In genomic region chr11:107473137-107473820, GRCm38 (mm10) we compare ENCODE assay signal across 7 mouse cellular contexts. TPM values are rescaled to one million over a fixed set of nuclear protein-coding genes. Genes with fewer than 3 reads are reported as not detected.
A peak's percentile ranks its signal among the peaks of the same experiment; 100 is the strongest.
DNase-seq lines count a peak whose midpoint lies in the region; ATAC-seq and TF ChIP-seq lines count a peak whose summit lies in the region.

No protein-coding gene starts in this region.

- H3K4me2 ChIP-seq in midbrain, embryonic 14.5 days (ENCODE audit: low read length) = no peak overlapping the region
- no peak overlapping the region for H3K4me2 ChIP-seq in midbrain, embryonic 15.5 days
- H3K4me2 ChIP-seq in limb, embryonic 14.5 days (replicated peaks; ENCODE audit: low read depth, low read length, severe bottlenecking) = no peak overlapping the region

- CTCF ChIA-PET in Patski (lab: Charles Lee) = interaction anchor here (1.2 kb wide), 1 partner anchor 10 kb away, joined by 3 read pairs; no protein-coding TSS in a partner anchor

- POLR2A ChIA-PET in Patski (lab: Charles Lee) = no interaction called here

- H3K4me1 ChIP-seq in midbrain, embryonic 14.5 days (ENCODE audit: control insufficient read depth, insufficient read depth, low read length) = peaks cover 4% of the 10 kb centered on the region
- peaks cover 19% of the 10 kb centered on the region for H3K4me1 ChIP-seq in midbrain, embryonic 15.5 days
- H3K4me1 ChIP-seq in cortical plate, adult 2 months (ENCODE audit: control insufficient read depth, insufficient read depth, low read length) = no peaks in the 10 kb centered on the region
- H3K4me1 ChIP-seq in limb, embryonic 14.5 days (ENCODE audit: control insufficient read depth, insufficient read depth, low read length) = peaks cover 5% of the 10 kb centered on the region

- WGBS in midbrain, embryonic 14.5 days = 25% methylated on average over 8 of the region's 8 CpGs
- WGBS in midbrain, embryonic 15.5 days = 23% methylated on average over 8 of the region's 8 CpGs
- WGBS in limb, embryonic 14.5 days = 25% methylated on average over 8 of the region's 8 CpGs

- no peak for TF ChIP-seq POLR2A in cortical plate, adult 2 months (IDR thresholded peaks at IDR 0.05; ENCODE audit: extremely low read depth, insufficient read depth, low read length)
- TF ChIP-seq POLR2A in limb, embryonic 14.5 days (IDR thresholded peaks at IDR 0.05; ENCODE audit: borderline replicate concordance, extremely low read depth, insufficient read depth, insufficient read length) = no peak

- no peaks in the 10 kb centered on the region for H3K9me3 ChIP-seq in midbrain, embryonic 14.5 days (ENCODE audit: control insufficient read depth, low read length)
- H3K9me3 ChIP-seq in midbrain, embryonic 15.5 days = no peaks in the 10 kb centered on the region
- H3K9me3 ChIP-seq in limb, embryonic 14.5 days (ENCODE audit: control insufficient read depth, low read length) = no peaks in the 10 kb centered on the region

- H3K36me3 ChIP-seq in midbrain, embryonic 14.5 days (ENCODE audit: control insufficient read depth, insufficient read depth, low read length) = no peaks in the 10 kb centered on the region
- H3K36me3 ChIP-seq in midbrain, embryonic 15.5 days (replicated peaks) = no peaks in the 10 kb centered on the region
- H3K36me3 ChIP-seq in limb, embryonic 14.5 days (ENCODE audit: control insufficient read depth, insufficient read depth, low read length) = no peaks in the 10 kb centered on the region

- in situ Hi-C loops in Patski (cut with MboI; ENCODE audit: low pct_unique_long_range_greater_than_20kb) = loop anchor here (5.0 kb wide), 3 partner anchors 86 to 256 kb away; no protein-coding TSS in a partner anchor

- H3K9ac ChIP-seq in midbrain, embryonic 14.5 days (replicated peaks; ENCODE audit: low read length) = no peak overlapping the region
- H3K9ac ChIP-seq in midbrain, embryonic 15.5 days = no peak overlapping the region
- no peak overlapping the region for H3K9ac ChIP-seq in limb, embryonic 14.5 days (ENCODE audit: low read depth, low read length, severe bottlenecking)

- DNase-seq in midbrain, embryonic 14.5 days = peak; percentile 91
- no peak for DNase-seq in Patski (ENCODE audit: low read depth, low spot score)
- peak; percentile 95 for DNase-seq in induced T-regulatory cell, adult 2 months (ENCODE audit: low read depth)
- peak; percentile 93 for DNase-seq in limb, embryonic 14.5 days (ENCODE audit: low spot score)
- peak; percentile 74 for DNase-seq in retina, adult 2 months (ENCODE audit: low read depth, low spot score)

- ATAC-seq in midbrain, embryonic 14.5 days (ENCODE audit: low FRiP score, low TSS enrichment) = no peak
- ATAC-seq in midbrain, embryonic 15.5 days (replicated peaks) = no peak
- ATAC-seq in Patski = peak; percentile 38
- 0 out of 2 replicates have a peak, but pooled peaks have one; percentile 2 for ATAC-seq in limb, embryonic 14.5 days (ENCODE audit: low FRiP score, low read depth)

- H3K4me3 ChIP-seq in midbrain, embryonic 14.5 days (replicated peaks; ENCODE audit: low read depth, low read length) = no peak overlapping the region
- H3K4me3 ChIP-seq in midbrain, embryonic 15.5 days = no peak overlapping the region
- no peak overlapping the region for H3K4me3 ChIP-seq in cortical plate, adult 2 months (ENCODE audit: insufficient read depth, low read length)
- no peak overlapping the region for H3K4me3 ChIP-seq in limb, embryonic 14.5 days (replicated peaks; ENCODE audit: low read length)

- H3K27ac ChIP-seq in midbrain, embryonic 14.5 days (replicated peaks; ENCODE audit: low read depth, low read length) = no peak overlapping the region
- H3K27ac ChIP-seq in midbrain, embryonic 15.5 days = no peak overlapping the region
- H3K27ac ChIP-seq in cortical plate, adult 2 months (ENCODE audit: insufficient read depth, low read length) = no peak overlapping the region
- H3K27ac ChIP-seq in limb, embryonic 14.5 days (replicated peaks; ENCODE audit: low read depth, low read length) = no peak overlapping the region

- no peaks in the 10 kb centered on the region for H3K27me3 ChIP-seq in midbrain, embryonic 14.5 days (ENCODE audit: control insufficient read depth, insufficient read depth, low read length)
- no peaks in the 10 kb centered on the region for H3K27me3 ChIP-seq in midbrain, embryonic 15.5 days (replicated peaks)
- H3K27me3 ChIP-seq in Patski = no peaks in the 10 kb centered on the region
- H3K27me3 ChIP-seq in limb, embryonic 14.5 days (ENCODE audit: control insufficient read depth, insufficient read depth, low read length) = no peaks in the 10 kb centered on the region

- peak; percentile 88 for TF ChIP-seq CTCF in Patski (IDR thresholded peaks at IDR 0.05)
- peak; percentile 81 for TF ChIP-seq CTCF in cortical plate, adult 2 months (IDR thresholded peaks at IDR 0.05; ENCODE audit: extremely low read depth, insufficient read depth, low read length)

RNA-seq across cellular contexts. Expression of gene Pitpnc1, which starts 2.8 kb away (rescaled TPM):
- polyA plus RNA-seq in midbrain, embryonic 14.5 days (2014; fragmentation: Nextera tagmentation; extraction: Ambion mirVana) = 32.8 and 42.1 TPM in 2 replicates
- polyA plus RNA-seq in midbrain, embryonic 15.5 days (2015; fragmentation: Nextera tagmentation; extraction: Ambion mirVana) = 43.0 and 43.7 TPM in 2 replicates
- polyA plus RNA-seq in Patski (2021) = 7.3 TPM
- 34.7 and 35.6 TPM in 2 replicates for polyA plus RNA-seq in cortical plate, adult 2 months (2012; rRNA removed)
- 20.4 and 22.2 TPM in 2 replicates for polyA plus RNA-seq in limb, embryonic 14.5 days (2012; rRNA removed)
- 25.2 and 30.3 TPM in 2 replicates for polyA plus RNA-seq in limb, embryonic 14.5 days (2014; fragmentation: Nextera tagmentation; extraction: Ambion mirVana)

RNA-seq across cellular contexts. Expression of gene Psmd12, which starts 6.0 kb away (rescaled TPM):
- polyA plus RNA-seq in midbrain, embryonic 14.5 days (2014; fragmentation: Nextera tagmentation; extraction: Ambion mirVana) = 143 and 177 TPM in 2 replicates
- polyA plus RNA-seq in midbrain, embryonic 15.5 days (2015; fragmentation: Nextera tagmentation; extraction: Ambion mirVana) = 140 and 148 TPM in 2 replicates
- polyA plus RNA-seq in Patski (2021) = 118 TPM
- polyA plus RNA-seq in cortical plate, adult 2 months (2012; rRNA removed) = 56.7 and 57.3 TPM in 2 replicates
- polyA plus RNA-seq in limb, embryonic 14.5 days (2012; rRNA removed) = 47.2 and 70.9 TPM in 2 replicates
- 156 and 158 TPM in 2 replicates for polyA plus RNA-seq in limb, embryonic 14.5 days (2014; fragmentation: Nextera tagmentation; extraction: Ambion mirVana)

Comparison
In these comparisons a context has a peak if more than half of its experiments do, and no peak if none do; other contexts are left out.
1. ATAC-seq: peak in Patski (single experiment) and limb, embryonic 14.5 days (single experiment); none in midbrain, embryonic 14.5 days (single experiment) and midbrain, embryonic 15.5 days (single experiment).